Mouse (Mus musculus) megakaryocyte, embryonic 14.5 days (primary cell): ENCODE results near the gene Gm5767. TPM values are rescaled to one million over a fixed set of nuclear protein-coding genes. Genes with fewer than 3 reads are reported as not detected.

Experiments used
- H3K27me3 ChIP-seq: replicated peaks from 2 replicates; pipeline ENCODE3; 2012; ENCODE audit warnings: inconsistent platforms
- H3K36me3 ChIP-seq: replicated peaks from 2 replicates; pipeline ENCODE3; 2012; ENCODE audit warnings: low read length, inconsistent platforms, mixed read lengths
- H3K4me1 ChIP-seq: 2 replicates; pipeline ENCODE4 v1.6.1; 2012; ENCODE audit warnings: inconsistent platforms
- H3K4me3 ChIP-seq: replicated peaks from 2 replicates; pipeline ENCODE3; 2012; ENCODE audit warnings: moderate library complexity, mild to moderate bottlenecking, inconsistent platforms
- H3K9me3 ChIP-seq: 2 replicates; pipeline ENCODE4 v1.6.1; 2012; ENCODE audit warnings: inconsistent platforms
- FLI1 ChIP-seq: IDR thresholded peaks from 2 replicates; pipeline ENCODE4 v1.6.1; 2012; ENCODE audit warnings: low read length, inconsistent platforms, mixed read lengths
- GATA1 ChIP-seq: IDR thresholded peaks from 3 replicates; pipeline ENCODE4 v1.6.1; 2012; ENCODE audit warnings: mixed read lengths, low read length, inconsistent platforms, borderline replicate concordance
- polyA plus RNA-seq: library from polyadenylated mRNA; stranded (reverse); fragments of >175 nt; gene quantifications from 2 replicates; pipeline ENCODE4 v1.2.3, GENCODE M21; 2012; ENCODE audit warnings: low replicate concordance; ENCODE audit not compliant: insufficient read depth

The Gm5767 gene
- polyA plus RNA-seq, 1 experiment, result not detected

DNA sequence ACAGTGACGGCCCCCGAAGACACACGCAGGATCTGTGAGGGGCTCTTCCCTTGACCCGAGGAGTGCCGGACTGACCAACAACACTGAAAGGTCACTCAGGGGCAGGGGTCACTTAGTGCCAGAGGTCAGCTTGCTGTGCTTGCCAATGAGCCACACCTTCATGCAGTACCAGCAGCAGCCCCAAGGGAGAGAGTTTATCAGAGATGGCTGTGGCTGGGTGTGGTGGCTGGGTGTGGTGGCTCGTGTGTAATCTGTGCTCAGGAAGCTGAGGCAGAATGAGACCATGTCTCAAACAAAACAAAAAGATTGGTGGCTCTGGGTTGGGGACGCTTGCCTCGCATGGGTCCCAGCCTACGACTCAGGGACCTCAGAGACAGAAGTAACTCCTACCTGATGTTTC is 25.0 kb upstream of the Gm5767 start:
- no peaks in the 10 kb centered on the region for H3K27me3 ChIP-seq
- TF ChIP-seq FLI1 (no peak), GATA1 (no peak)
- no peaks in the 10 kb centered on the region for H3K9me3 ChIP-seq
- H3K36me3 ChIP-seq, result peaks cover 98% of the 10 kb centered on the region
- no peak overlapping the region for H3K4me3 ChIP-seq
- peaks cover 59% of the 10 kb centered on the region for H3K4me1 ChIP-seq

DNA sequence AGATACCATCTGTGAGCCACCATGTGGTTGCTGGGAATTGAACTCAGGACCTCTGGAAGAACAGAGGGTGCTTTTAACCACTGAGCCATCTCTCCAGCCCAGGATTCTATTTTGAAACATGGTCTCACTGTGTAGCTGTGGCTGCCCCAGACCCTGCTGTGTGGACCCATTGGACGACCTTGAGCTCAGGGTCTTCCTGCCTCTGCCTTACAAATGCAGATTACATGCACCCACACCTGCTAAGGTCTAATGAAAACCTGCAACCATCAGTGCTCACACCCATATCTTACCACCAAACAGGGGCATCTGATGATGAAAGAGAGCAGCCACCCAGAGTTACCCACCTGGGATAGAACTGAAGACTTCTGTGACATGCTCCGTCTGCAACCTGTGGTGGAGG is 24.3 kb upstream of the Gm5767 start:
- H3K4me3 ChIP-seq, result peak overlapping the region; percentile 6
- H3K9me3 ChIP-seq, result no peaks in the 10 kb centered on the region
- peaks cover 65% of the 10 kb centered on the region for H3K4me1 ChIP-seq
- peaks cover 96% of the 10 kb centered on the region for H3K36me3 ChIP-seq
- H3K27me3 ChIP-seq, result no peaks in the 10 kb centered on the region
- TF ChIP-seq FLI1, result no peak
- TF ChIP-seq GATA1, result no peak

DNA sequence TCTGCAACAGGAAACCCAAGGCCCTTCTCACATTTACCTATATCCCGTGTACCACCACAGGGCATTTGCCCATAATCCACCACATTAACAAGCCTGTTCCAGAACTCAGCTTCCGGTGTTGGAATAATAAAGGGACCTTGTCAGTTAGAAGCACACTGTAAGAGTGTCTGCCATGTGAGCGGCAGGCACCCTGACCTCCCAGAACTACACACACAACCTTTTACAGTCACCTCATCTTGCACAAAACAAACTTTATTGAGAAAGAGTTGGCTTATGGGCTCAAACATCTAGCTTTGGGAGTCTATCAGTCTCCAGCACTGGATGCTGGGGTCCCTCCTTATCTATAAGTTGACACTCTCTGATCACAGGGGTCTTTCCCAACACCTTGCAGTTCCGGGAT is 22.2 kb upstream of the Gm5767 start:
- TF ChIP-seq GATA1 (no peak), FLI1 (no peak)
- Histone ChIP-seq H3K4me1 (peaks cover 86% of the 10 kb centered on the region), H3K36me3 (peaks cover 95% of the 10 kb centered on the region), H3K4me3 (no peak overlapping the region), H3K9me3 (no peaks in the 10 kb centered on the region), H3K27me3 (no peaks in the 10 kb centered on the region)

DNA sequence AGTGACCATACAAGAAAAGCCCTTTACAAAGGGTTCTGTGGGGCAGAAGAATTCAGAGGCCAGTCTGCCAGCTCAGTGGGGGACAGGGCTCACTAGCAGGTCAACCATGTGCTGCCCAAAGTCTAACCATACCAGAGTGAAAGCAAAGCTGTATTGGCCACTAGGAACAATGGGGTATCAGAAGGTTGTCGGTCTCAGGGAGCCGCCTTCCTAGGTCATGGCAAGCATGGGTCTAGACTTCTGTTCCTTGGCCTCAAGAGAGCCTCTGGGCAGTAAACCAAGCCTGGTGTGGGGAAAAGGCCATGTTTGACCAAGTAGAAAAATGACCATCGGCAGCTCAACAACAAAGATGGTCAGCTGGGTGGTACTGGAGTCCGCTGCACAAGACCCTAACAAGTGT is 21.8 kb upstream of the Gm5767 start:
- no peaks in the 10 kb centered on the region for H3K27me3 ChIP-seq
- H3K4me1 ChIP-seq, result peaks cover 91% of the 10 kb centered on the region
- H3K4me3 ChIP-seq, result no peak overlapping the region
- TF ChIP-seq FLI1 (no peak), GATA1 (no peak)
- H3K9me3 ChIP-seq, result no peaks in the 10 kb centered on the region
- peaks cover 95% of the 10 kb centered on the region for H3K36me3 ChIP-seq

DNA sequence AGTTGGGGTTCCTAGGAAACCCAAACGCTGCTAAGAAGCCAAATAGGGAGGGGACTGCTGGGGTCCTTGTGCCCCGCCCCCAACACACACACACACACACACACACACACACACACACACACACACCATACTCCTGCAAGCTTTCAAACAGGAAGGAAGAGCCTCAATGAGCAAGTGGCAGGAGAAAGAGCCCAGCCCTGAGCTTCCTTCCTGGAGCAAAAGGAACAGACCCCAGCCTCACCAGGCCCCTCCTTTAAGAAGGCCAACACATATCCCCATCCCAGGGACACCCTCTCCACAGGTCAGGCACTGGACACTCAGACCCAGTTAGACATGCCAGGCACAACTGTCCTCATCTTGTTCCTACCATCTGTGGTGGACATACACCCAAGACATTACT is 17.5 kb upstream of the Gm5767 start:
- TF ChIP-seq FLI1, result no peak
- TF ChIP-seq GATA1, result no peak
- Histone ChIP-seq H3K36me3 (peaks cover 71% of the 10 kb centered on the region), H3K27me3 (no peaks in the 10 kb centered on the region), H3K9me3 (no peaks in the 10 kb centered on the region), H3K4me1 (peaks cover 80% of the 10 kb centered on the region), H3K4me3 (no peak overlapping the region)

DNA sequence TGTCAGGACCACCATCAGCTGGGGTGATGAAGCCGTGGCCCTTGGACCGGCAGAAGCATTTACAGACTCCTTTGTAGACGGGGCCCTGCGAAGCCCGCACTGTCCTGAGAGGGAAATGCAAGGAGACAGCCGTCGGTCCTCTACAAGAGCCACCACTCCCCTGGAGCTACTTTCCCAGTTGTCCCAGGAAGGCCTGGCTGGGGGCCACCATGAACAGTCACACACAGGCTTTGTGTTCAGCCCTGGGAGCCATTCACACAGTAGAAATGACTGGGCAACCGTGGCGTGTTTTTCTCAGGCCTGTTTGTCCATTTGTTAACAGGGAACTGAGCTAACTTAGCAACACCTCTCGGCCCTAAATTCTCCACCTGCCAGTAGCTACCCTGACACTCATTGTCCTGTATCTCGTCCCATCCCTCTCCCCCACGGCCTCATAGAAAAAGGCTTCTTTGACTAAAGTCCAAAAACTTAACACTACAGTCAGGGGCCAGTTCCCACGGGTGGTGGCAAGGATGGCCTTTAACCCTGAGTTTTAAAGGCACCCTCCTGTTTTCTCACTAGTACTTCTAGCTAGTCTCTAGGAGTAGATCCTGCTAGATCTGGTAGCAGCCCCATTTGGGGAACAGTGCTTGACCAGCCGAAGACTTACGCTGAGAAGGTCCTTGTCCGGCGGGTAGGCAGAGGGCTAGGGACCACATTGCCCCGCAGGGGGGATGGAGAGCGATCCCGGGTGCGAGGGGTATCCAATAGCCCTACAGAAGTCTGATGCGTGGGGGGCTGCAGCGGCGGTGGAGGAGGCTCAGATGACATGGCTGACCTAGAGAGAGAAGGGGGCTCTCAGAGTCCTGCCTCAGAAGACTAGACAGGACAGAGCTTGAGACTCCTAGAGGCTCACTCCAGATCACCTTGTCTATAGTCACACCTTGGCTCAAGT is 16.7 kb upstream of the Gm5767 start:
- H3K36me3 ChIP-seq, result peaks cover 67% of the 10 kb centered on the region
- no peak for TF ChIP-seq FLI1
- TF ChIP-seq GATA1, result no peak
- H3K4me1 ChIP-seq, result peaks cover 81% of the 10 kb centered on the region
- H3K4me3 ChIP-seq, result no peak overlapping the region
- no peaks in the 10 kb centered on the region for H3K9me3 ChIP-seq
- no peaks in the 10 kb centered on the region for H3K27me3 ChIP-seq

DNA sequence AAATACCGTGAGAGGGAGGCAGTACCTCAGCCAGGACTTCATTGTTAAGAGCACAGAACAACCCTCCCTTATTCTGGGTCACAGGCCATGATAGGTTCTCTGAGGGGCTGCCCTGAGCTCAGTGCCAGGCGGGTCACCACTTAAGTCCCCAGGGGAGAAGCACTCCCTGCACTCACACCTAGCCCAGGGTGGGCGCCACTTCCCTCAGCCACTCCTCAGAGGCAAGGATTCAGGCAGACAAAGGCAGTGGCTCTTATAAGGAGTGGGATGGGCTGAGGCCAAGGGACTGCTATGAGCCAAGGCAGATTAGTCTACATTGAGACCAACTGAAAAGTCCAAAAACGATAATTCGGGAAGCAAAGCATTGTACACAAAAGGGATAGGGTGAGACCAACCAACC is 15.2 kb upstream of the Gm5767 start:
- H3K4me1 ChIP-seq, result peaks cover 86% of the 10 kb centered on the region
- no peaks in the 10 kb centered on the region for H3K9me3 ChIP-seq
- peaks cover 54% of the 10 kb centered on the region for H3K36me3 ChIP-seq
- peaks cover 11% of the 10 kb centered on the region for H3K27me3 ChIP-seq
- TF ChIP-seq GATA1 (no peak), FLI1 (no peak)
- H3K4me3 ChIP-seq, result no peak overlapping the region

DNA sequence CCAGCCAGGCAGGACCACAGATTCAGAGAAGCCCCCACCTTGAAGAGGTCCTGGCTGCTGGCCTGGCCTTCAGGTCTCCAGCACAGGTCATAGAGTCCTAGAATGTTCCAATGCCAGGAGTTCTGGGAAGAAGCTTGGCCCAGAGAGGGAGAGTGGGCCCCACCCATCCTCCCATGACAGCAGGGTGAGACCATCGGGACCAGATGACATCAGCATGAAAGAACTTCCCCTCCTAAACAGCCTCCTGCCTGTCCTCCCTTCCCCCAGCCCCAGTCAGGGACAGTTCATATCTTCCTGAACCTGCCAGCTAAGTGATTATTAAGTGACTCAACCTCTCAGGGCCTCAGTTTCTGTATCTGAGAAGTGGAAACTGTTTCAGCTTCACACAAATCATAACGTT is 14.1 kb upstream of the Gm5767 start:
- peaks cover 86% of the 10 kb centered on the region for H3K4me1 ChIP-seq
- H3K36me3 ChIP-seq, result peaks cover 46% of the 10 kb centered on the region
- no peak overlapping the region for H3K4me3 ChIP-seq
- H3K9me3 ChIP-seq, result no peaks in the 10 kb centered on the region
- H3K27me3 ChIP-seq, result peaks cover 19% of the 10 kb centered on the region
- no peak for TF ChIP-seq GATA1
- TF ChIP-seq FLI1, result no peak

DNA sequence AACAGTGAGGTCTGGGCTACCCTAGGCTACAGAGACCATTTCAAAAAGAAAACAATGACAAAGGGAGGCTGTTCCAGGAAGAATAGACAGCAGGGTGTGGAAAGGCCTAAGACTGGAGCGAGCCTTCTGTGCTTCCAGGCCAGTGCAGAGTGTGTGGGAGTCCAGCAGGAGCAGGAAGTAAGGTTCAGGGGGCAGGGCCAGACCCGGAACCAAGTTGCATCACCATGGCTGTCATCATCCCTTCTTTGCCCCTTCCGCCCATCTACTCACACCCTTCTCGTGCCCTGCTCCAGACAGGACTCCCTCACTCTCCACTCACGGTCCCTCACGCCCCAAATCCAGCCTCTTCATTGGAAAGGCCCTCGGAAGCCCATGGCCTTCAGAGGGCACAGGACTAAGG is 13.3 kb upstream of the Gm5767 start:
- TF ChIP-seq FLI1 (no peak), GATA1 (no peak)
- Histone ChIP-seq H3K4me3 (peak overlapping the region; percentile 60), H3K27me3 (peaks cover 22% of the 10 kb centered on the region), H3K9me3 (no peaks in the 10 kb centered on the region), H3K4me1 (peaks cover 86% of the 10 kb centered on the region), H3K36me3 (peaks cover 38% of the 10 kb centered on the region)

DNA sequence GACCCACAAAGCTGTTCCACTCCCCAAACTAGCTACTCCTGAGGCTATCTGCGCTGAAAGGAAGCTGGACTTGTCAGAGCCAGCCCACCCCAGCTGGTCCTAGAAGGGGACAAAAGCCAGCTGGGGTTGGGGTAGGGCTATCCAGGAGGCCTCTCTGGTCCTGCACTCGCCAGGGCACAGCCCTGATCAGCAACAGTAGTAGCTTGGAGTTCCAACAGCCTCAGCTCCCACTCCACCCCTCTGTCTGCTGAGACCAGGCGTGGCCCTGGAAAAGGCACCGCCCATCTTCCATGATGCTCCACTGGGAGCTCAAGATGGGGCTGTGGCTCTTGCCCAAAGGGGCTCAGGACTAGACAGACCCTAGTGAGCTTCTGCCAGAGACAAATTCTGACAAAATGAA is 12.8 kb upstream of the Gm5767 start:
- Histone ChIP-seq H3K27me3 (peaks cover 22% of the 10 kb centered on the region), H3K9me3 (no peaks in the 10 kb centered on the region), H3K4me1 (peaks cover 86% of the 10 kb centered on the region), H3K36me3 (peaks cover 32% of the 10 kb centered on the region), H3K4me3 (no peak overlapping the region)
- no peak for TF ChIP-seq FLI1
- no peak for TF ChIP-seq GATA1
